Mouse (Mus musculus) kidney, postnatal 25 days (tissue): ENCODE measurements around the gene Olfr794.
A peak's percentile ranks its signal among the peaks of the same experiment; 100 is the strongest.

Source experiments
- DNase-seq, 2 experiments: peaks; one replicate each; pipeline ENCODE4 v3.0.0; 2021; ENCODE audit warnings: mixed read lengths in 2 of 2

The Olfr794 gene

GRCm38 (mm10) chr10:129567355-129567754, at the start of gene Olfr794:
Olfr794 (plus strand) TSS chr10:129567655.
- DNase-seq: no peak

DNA sequence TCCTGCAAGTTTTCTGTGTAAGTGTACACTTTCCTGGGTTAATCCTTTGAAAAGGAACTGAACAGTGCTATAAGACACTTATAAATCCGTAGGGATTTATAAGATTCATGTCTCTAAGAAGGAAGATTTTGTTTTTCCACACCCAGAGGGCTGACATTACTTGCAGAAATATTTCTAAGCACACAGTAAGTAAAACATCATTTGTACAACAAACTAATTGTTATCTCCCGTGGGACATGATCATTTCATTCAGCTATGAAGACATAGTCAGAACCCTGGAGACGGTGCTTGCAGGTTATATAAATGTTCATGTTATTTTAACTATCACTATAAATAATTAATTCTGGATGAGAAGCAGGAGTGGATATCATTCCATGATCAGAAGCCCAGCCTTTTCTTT, 46.0 kb upstream of the Olfr794 start, which contains the start of gene Olfr791:
TSS of gene Olfr791 (plus strand) at position 301 of the 400 bp plus-strand sequence.
- DNase-seq: no peak

- no peak for DNase-seq
Observed at GRCm38 (mm10) chr10:129538862-129539261, 28.6 kb upstream of the Olfr794 start, which contains the start of gene Olfr792. Olfr792 (plus strand) TSS chr10:129539162.

GRCm38 (mm10) chr10:129549354-129549753, 18.1 kb upstream of the Olfr794 start:
- DNase-seq: peak in 1 of 2 experiments; percentile 36

- DNase-seq: no peak
Observed at GRCm38 (mm10) chr10:129577066-129577465, 9.6 kb downstream of the Olfr794 start.

DNA sequence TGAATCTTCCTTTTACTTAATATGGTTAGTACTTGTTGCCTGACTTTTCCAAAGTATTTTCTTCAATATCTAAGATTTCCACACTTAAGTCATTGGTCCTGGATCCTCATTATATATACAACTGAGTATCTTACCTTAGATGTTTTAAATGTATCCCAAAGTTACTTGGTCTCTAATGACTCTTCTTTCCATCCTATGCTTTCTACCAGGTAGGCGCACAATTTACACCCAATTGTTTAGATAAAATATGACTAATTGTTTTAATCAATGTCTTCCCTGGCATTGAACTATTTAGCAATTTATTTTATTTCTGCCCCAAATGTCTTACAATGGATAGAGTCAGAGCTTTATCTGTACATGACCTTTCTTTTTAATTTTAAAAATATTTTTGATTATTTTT, 45.0 kb downstream of the Olfr794 start, which contains the start of gene Olfr796:
TSS of gene Olfr796 (minus strand) at position 101 of the 400 bp plus-strand sequence.
- no peak for DNase-seq

DNA sequence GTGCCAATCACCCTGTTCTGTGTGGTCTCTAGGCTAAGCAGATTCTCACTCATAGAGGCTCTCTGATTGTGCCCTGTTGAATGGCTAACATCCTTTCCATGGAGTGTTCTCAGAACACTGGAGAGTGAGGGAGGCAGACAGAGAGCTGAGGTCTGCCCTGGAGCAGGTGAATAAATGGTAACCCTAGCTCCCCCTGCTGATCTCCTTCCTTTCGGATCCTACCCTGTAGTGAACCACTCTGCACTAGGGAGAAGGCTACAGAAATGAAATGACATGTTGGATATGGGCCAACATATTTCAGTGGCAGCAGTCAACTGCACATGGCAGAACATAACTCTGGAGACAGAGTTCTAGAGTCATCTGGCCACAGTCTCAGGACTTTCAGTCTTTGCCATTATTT, 54.3 kb downstream of the Olfr794 start:
- no peak for DNase-seq
